10 mouse cellular contexts compared by ENCODE assay signal in the genomic region with DNA sequence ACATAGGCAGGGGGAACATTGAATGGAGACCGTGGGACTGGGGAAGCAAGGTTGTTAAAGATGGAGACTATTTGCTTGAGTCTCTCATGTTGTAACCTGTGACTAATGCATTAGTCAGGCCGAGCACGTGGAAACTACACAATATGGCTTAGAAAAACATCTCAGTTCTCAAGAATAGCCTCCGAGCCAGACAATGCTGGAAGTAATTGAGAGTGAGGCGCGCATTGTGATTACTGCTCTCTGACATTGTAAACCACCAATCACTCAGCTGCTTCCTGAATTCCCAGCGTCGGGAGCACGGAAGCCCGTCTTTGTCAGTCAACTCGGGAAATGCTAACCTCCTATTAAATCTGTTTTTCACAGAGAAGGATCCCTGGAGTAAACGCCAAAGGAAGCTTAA. TPM values are rescaled to one million over a fixed set of nuclear protein-coding genes. Genes with fewer than 3 reads are reported as not detected.
A peak's percentile ranks its signal among the peaks of the same experiment; 100 is the strongest.
DNase-seq lines count a peak whose midpoint lies in the region; ATAC-seq lines count a peak whose summit lies in the region.
"Had no signal": no experiment of that assay in that cellular context is flagged by ENCODE, and none has a peak within 500 bp of the region (broad histone marks: within the 10 kb centered on the region; RNA-seq: fewer than 3 reads in every experiment).

No protein-coding gene starts in this region.

- H3K36me3 ChIP-seq in embryonic facial prominence, embryonic 14.5 days (ENCODE audit: control insufficient read depth, insufficient read depth, low read length) = no peaks in the 10 kb centered on the region
- H3K36me3 ChIP-seq in macrophage (ENCODE audit: inconsistent target) = no peaks in the 10 kb centered on the region

- no peak overlapping the region for H3K9ac ChIP-seq in embryonic facial prominence, embryonic 14.5 days (ENCODE audit: low read depth, low read length)

- H3K4me3 ChIP-seq in embryonic facial prominence, embryonic 14.5 days (ENCODE audit: low read depth, low read length) = no peak overlapping the region
- H3K4me3 ChIP-seq in macrophage (ENCODE audit: inconsistent target) = no peak overlapping the region

- H3K27me3 ChIP-seq in embryonic facial prominence, embryonic 14.5 days (replicated peaks; ENCODE audit: control insufficient read depth, insufficient read depth, low read length) = no peaks in the 10 kb centered on the region

- peaks cover 20% of the 10 kb centered on the region; the same call in 1 of the 2 replicates for H3K4me1 ChIP-seq in embryonic facial prominence, embryonic 14.5 days (ENCODE audit: control insufficient read depth, insufficient read depth, low read length)

- peak overlapping the region; percentile 22; the same call in 1 of the 2 replicates for H3K27ac ChIP-seq in embryonic facial prominence, embryonic 14.5 days (replicated peaks; ENCODE audit: low read depth, low read length)
- peak overlapping the region; percentile 28 for H3K27ac ChIP-seq in macrophage

- no peaks in the 10 kb centered on the region for H3K9me3 ChIP-seq in embryonic facial prominence, embryonic 14.5 days (ENCODE audit: control insufficient read depth, low read length)

- ATAC-seq in embryonic facial prominence, embryonic 14.5 days (ENCODE audit: low read depth) = peak; percentile 78

- 10% methylated on average over 12 of the region's 12 CpGs for WGBS in embryonic facial prominence, embryonic 14.5 days
- 55% methylated on average over 11 of the region's 12 CpGs for WGBS in macrophage (ENCODE audit: missing documents)

- H3K79me2 ChIP-seq in macrophage (ENCODE audit: inconsistent target) = no peaks in the 10 kb centered on the region

- 0 out of 2 replicates have a peak overlapping the region, but pooled peaks have one; percentile 19 for H3K4me2 ChIP-seq in embryonic facial prominence, embryonic 14.5 days (ENCODE audit: low read depth, low read length)

- DNase-seq in adrenal gland, postnatal 25 days = peak; percentile 5
- no peak for DNase-seq in adrenal gland, postnatal 10 days
- peak; percentile 90 for DNase-seq in 3T3-L1 (ENCODE audit: low read depth, low spot score)
- peak; percentile 88 for DNase-seq in embryonic facial prominence, embryonic 14.5 days (ENCODE audit: low spot score)
- no peak for DNase-seq in layer of hippocampus, adult 9-11 months
- DNase-seq in gastrocnemius, postnatal 4 days (ENCODE audit: low spot score in 2 of 2) = no peak
- DNase-seq in thymus, postnatal 25 days = no peak
- DNase-seq: cerebellum, adult 9-11 months had no signal

RNA-seq across cellular contexts. Expression of gene Slc22a16, which starts 48.6 kb away (rescaled TPM):
- not detected in 2 replicates for total RNA-seq in adrenal gland, postnatal 25 days (2021)
- total RNA-seq in adrenal gland, postnatal 10 days (2021) = not detected
- polyA plus RNA-seq in embryonic facial prominence, embryonic 14.5 days (2014; fragmentation: Nextera tagmentation; extraction: Ambion mirVana) = not detected in 2 replicates
- not detected for total RNA-seq in macrophage (2018; cell fraction: chromatin; rRNA removed)
- total RNA-seq in macrophage (2018; cell fraction: cytosol; rRNA removed) = not detected
- not detected for total RNA-seq in macrophage (2018; cell fraction: nucleus; rRNA removed)
- not detected in 3 replicates for polyA plus RNA-seq in macrophage (2018)
- not detected for total RNA-seq in gastrocnemius, postnatal 4 days (2021)
- polyA plus RNA-seq: limb, embryonic 11.5 days had no signal

Comparison
In these comparisons a context has a peak if more than half of its experiments do, and no peak if none do; other contexts are left out.
1. DNase-seq: peak in adrenal gland, postnatal 25 days (single experiment), 3T3-L1 (single experiment) and embryonic facial prominence, embryonic 14.5 days (single experiment); none in adrenal gland, postnatal 10 days (single experiment), layer of hippocampus, adult 9-11 months (single experiment), gastrocnemius, postnatal 4 days (0 of 2) and thymus, postnatal 25 days (single experiment).